Mouse (Mus musculus) lung, postnatal 10 days (tissue): ENCODE measurements around the gene Large2.

Experiments
- DNase-seq: peaks from one replicate; pipeline ENCODE4 v3.0.0; 2021

Gene Large2

DNA sequence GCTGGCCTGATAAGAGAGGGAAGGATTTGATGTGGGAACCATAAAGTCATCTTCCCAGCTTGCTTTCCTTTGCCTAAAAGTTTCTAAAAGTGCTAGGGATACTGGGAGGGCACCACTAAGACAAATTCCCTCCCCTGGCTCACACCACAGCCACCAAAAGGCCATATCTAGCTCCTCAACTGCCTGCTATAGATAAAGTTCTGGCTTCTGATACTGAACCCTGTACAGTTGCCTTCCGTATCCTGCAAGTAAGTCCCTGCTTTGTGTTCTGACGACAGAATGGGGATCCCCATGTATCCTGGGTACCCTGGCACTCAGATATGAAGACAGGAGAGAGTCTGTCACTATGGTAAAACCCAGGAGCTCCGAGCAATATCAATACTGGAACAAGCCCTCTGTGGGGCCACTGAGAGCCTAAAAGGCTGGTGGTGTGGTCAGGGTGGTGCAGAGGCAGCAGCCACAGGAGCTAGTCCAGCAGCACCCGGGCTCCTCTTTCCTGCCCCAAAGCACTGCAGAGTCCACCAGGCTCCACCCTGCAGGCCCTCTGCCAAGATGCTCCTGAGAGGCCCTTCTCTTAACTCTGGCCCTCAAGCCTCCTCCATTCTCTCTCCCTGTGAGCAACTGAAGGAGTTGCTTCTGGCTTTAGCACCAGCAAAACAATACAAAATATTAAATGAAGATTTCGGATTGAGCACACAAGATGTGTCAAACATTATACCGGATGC lies 15.7 kb upstream of the Large2 start:
- peak; percentile 58 for DNase-seq

DNA sequence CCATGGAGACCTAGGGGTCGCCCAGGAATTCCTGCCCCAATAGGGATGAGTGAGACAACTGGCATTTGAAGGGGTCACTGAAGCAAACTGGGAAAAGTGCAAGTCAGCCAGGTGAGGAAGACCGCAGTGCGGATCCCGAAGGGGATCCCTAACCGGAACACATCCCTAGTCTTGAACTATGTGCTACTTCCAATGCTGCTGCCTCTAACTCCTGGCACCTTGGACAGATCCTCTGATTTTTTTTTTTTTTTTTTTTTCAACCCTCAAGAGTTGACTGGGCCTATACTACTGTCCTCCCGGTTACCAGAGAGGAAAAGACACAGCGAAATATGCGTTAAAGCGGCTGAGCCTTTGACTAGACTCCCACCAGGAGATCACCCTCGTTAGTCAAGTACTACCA lies 15.0 kb upstream of the Large2 start:
- no peak for DNase-seq

DNA sequence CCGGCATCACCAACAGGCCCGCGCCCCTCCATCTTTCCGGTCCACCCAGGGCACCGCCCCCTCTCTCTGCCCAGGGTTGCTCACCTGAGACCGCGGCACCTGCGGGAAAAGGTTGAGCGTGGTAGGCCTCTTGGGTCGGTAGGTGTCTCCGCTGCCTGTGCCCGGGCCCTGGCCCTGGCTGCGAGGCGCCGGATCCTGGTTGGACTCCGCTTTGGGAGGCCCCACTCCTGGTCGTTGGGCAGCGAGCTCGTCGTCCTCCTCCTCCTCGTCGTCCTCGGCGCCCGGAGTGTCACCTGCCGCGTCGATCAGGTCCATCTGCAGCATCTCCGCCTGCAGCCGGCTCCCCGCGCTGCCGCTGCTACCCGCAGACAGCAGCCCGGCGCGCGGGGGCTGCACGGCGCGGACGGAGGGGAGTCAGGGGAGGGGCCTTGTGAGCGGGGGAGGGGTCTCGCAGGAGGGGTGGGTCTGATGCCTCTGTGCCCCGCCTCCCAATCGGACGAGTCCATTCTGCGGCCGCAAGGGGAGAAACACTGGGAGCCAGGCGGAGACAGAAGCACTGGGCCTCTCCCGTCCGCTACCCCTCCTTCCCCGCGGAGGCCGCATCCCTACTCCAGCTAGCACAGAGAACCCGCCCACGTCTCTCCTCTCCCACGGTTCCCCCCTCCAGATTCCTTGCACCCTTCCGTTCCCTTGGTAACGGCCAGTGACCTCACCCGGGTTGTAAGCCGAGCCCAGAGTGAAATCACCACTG lies 14.4 kb upstream of the Large2 start:
- DNase-seq, result peak; percentile 93

DNA sequence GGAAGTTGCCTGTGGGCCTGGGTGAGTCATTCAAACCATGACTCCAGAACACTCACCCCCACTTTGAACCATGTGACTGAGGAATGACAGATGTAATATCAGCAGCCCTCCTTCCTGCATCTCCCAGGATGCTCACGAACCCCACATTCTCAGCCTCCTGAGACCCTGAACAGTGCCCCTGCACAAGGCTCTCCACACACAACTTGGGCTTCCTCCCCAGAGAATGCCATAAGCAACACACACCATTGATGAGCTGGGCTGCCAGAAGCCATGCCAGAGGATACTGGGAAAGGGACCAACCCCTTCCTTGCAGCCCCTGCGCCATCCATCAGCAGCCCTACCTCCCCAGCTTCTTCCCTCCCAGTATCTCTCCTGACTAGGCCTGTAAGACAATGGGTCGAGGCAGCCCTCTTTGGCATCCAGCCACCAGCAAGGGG lies 13.4 kb upstream of the Large2 start:
- DNase-seq, result no peak

DNA sequence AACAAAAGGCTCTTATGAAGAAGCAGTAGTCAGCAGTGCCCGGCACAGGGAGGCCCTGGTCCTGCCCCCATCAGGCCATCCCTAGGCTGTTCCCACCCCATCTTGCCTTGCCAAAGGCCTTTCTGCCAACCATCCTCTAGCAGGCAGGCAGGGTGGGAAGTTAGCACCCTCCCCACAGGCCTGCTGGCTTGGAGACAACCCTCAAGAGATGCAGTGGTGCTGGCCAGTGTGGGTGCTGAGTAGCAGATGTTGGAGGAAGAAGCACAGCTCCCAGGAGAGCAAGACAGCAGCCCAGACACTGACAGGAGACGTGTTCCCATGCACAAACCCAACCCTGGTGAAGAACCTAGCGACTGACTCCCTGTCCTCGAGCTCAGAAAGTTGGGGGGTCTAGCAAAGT lies 13.0 kb upstream of the Large2 start:
- no peak for DNase-seq

DNA sequence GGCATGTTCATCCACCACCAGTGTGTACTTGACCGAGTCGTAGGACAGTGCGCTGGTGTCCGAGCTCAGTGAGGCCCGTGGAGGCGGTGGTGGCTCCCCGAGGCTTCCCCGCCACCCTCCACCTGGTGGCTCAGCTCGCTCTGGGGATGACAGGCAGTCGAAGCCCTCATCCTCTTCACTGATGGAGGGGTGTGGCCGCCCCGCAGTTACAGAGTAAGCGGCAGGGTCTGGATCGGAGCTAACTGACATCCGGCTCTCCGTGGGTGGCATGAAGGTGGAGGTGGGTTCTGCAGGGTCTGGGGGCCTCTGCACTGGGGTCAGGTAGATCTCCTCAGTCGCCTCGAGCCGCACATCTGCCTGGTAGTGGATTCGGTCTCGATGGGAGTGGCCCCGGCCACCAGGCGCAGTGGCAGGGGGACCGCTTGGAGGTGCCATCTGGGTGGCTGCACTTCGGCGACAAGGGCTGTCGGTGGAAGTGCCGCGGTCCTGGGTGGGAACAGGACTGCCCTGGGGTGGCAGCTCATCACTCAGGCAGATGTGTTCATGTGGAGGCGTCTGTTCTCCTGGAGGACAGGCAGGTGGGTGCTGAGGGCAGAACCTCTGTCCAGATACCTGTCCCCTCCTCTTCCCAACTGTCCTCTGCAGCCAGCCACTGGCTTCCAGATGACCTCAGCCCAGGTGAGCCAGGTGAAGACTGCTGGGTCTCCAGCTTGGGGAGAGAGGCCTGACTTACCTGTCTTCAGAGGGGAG lies 12.3 kb upstream of the Large2 start:
- no peak for DNase-seq

DNA sequence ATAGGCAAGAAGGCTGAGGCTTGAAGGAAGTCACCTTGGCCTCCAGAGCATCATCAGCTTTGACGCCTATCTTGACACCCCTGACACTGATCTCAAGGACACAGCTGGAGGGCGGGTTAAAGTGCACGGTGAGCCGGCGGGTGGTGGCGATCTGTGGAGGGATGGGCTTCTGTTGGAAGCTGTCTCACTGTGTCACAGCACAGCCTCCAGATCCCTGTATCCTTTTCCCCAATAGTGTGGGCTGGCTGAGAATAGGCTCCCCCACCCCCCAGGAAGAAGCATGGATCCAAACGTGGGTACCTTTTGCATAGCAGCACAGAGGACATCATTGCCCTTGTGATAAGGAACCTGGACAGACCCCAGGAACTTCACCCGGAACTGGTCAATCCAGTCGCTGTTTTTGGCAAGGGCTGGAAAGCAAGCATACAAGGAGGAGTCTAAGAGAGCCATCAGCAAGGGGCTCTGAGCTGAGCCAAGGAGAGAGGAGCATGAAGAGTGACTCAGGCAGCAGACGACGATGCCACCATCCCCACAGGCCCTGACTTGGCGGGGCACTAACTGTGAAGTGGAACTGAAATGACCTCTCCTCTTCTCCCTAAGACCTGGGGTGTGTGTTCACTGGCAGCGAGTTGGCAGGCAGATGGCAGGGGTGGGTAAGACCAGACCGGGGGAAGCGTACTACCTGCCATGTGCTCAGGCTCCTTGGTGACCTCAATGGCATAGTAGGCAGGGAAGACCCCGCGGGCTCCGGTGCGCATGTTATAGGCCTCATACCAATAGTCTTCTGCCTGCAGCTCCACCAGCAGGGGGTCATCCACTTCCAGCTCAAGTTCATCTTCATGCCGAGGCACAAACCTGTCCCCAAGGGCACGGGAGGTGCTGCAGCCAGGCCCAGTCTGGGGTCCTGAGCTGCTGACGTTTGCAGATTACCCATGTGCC lies 10.7 kb upstream of the Large2 start:
- no peak for DNase-seq

DNA sequence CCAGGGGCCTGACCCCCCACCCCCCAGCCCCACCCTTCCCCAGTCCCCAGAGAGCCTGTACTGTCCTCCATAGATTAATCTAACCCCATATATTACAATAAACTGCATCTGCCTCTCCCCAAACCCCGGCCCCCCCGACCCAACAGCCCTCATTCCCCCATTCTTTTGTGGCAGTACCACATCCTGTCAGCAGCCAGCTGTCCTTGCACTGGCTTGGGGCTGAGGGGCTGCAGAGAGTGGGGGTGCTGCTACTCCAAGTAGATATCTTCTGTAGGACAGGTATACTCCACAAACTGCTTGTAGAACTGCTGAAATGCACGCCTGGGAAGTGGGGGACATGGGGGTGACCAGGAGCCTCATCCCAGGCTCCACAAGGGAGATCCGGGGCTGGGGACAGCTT lies 9.4 kb upstream of the Large2 start:
- no peak for DNase-seq

DNA sequence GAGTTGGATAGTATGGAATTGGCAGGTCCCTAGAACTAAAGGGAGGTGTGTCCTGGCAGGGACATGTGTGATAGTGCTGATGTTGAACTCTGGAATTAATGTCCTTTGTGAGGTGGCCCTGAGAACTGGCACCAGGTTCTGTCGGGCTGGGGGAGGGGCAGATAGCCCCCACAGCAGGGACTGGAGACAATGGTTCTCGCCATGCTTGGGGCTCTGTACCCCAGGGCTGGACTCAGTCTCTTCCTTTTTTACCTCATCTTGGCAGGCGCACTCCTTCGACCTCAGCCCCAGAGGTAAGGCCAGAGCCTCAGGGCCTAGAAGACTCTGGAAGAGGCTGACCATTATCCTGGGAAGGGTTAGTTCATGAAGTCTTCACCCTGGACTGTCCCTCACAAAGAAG lies 8.1 kb upstream of the Large2 start:
- no peak for DNase-seq

DNA sequence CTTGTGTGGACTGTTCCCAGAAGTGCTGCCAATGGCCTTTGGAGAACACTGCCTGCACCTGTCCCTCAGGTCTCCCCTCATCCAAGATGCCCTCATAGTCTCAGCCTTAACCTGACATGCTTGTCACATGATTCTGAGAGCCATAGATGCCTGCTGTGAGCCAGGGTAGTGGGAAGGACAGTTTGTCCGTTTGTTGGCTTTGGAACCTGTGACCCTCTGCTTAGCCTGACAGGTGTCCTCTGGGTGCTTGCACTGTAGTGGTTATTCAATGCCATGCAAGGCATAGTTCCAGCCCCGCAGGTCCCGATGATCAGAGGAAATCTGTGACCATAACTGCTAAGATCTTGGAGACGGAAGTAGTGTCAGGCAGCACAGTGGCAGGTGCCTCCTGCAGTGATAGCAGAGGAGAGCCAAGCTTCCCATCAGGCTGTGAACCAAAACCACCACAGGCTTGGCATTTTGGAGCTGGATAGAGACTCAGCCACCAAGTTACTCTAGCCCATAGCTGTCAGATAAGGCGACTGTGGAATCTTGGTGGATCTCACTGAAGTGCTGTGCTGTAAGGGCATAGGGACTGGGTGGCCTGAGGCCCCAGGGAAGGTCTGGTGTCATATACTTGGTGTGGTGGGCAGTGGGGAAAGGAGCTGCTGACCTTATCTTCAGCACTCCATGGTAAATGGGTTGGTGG lies 7.4 kb upstream of the Large2 start, which contains the start of gene 1700029I15Rik:
Gene 1700029I15Rik (plus strand): TSS at position 638 of the 688 bp plus-strand sequence.
- DNase-seq, result no peak

DNA sequence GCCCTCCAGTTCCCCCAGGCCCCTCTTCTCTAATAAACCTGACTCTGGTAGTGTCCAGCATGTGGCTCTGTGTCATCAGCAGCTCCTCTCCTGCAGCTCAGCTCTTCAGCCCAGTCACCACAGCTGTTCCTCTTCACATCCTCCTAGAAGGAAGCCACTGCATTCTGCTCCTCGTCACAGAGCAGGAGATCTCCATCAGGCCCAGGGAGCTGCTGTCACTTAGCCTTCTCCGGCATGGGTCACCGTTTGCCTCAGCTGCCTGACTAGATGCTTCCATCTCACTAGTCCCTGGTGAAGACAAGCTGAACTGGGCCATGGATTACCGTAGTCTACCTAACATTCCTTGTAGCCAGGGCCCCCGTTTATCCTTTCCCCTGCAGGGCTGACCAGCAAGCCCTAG lies 6.5 kb upstream of the Large2 start:
- DNase-seq, result no peak

DNA sequence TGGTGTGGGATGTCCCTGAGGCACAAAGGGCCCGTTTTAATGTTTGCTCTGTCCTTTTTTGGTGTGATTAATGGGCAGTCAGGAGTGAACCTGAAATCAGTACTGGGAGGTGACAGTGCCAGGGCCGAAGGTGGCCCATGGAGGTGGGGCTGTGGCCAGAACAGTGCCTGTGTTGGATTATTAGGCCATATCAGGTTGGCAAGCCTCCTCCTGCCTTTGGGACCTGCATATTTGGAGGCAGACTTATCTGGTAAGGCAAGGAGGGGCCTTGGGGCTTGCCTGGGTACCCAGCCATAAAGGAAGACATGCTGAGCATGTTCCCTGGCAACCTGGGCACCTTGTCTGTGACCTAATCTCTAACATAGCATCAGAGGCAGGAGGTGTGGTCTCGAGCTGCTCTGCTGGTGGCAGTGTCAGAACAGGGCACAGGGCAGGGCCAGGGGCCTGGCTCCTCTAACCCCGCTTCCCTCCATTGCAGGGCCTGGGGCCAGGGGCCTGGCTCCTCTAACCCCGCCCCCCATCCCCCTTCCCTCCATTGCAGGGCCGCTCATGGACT lies 5.9 kb upstream of the Large2 start:
- DNase-seq, result no peak

DNA sequence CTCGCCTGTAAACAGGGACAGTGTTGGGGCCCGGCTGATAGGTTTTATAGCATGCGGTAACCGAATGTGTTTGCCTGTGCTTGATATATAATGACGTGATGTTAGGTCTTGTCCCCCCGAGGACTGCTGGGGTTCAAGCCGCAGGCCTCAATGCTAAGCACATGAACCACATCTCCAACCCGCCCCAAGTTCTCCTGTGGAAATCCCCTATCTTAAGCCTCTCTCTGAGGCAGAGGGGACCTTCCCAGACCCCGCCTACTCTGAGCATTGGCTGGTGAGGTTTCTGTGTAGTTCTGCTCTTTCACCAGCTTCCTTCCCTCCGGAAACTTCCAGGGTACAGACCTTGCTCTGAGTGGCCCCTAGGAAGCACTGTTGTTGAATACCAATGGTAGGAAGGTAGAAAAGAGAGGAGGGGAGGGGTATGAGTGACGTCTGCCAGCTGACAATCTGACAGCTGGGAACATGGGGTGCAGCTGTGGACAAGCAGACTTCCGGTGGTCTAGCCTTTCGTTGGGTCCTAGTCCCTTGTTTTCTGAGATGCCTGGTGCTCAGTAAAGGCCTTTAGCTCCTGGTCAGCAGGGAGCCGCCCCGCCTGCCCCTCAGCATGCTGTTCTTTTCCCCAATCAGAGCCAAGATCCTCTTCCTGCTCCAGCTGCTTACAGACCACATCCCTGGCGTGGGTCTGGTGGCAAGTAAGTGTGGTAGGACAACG lies 5.3 kb upstream of the Large2 start:
- DNase-seq, result peak; percentile 32

DNA sequence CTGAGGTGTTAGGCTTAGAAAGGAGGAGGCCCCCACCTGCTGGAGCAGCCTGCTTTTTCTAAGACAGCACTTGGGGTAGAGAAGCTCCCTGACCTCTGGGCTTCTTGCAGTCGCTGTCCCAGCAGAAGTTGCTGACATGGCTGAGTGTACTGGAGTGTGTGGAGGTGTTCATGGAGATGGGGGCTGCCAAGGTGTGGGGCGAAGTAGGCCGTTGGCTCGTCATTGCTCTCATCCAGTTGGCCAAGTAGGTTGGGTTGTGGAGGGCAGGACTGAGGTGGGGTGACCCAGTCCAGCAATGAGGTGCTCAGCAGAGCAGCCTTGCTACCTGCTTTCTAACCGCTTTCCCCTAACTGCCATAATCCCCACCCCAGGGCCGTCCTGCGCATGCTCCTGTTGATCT lies 2.7 kb upstream of the Large2 start:
- no peak for DNase-seq

DNA sequence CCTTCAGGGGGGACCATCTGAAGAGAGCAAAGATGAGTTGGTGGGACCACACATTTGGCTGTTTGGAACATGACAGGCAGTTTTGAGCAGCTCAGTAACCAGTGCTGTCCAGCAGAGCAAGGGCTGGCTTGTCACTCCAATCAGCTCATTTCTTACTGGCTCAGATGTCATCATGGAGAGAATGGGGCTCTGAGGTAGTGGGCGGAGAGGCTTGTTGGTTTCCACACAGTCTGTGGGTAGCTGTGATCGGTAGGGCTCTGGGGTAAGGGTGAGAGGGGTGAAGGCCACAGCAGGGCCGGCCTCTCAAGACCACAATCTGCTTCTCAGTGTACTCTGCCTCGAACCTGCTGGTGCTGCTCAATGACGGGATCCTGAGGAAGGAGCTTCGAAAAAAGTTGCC lies 1.6 kb upstream of the Large2 start:
- no peak for DNase-seq

DNA sequence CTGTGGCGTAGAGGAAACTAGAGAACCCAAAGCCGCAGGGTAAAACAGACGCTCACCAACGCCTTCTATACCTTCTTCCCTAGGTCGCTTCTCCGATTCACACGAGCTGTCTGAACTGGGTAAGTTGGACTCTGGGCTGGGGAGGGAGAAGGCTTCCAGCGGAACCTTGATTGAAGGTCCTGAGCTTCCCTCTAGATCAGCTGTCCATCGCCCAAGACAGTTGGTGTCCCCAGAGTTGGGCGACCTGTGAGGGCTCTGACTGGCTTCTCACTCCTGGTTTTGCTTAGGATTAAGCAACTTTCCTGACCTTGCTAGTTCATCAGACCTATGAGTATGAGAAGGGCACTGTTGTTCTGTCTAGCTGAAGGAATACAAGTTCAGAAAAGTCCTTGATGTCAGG lies 1.1 kb upstream of the Large2 start:
- DNase-seq, result no peak

DNA sequence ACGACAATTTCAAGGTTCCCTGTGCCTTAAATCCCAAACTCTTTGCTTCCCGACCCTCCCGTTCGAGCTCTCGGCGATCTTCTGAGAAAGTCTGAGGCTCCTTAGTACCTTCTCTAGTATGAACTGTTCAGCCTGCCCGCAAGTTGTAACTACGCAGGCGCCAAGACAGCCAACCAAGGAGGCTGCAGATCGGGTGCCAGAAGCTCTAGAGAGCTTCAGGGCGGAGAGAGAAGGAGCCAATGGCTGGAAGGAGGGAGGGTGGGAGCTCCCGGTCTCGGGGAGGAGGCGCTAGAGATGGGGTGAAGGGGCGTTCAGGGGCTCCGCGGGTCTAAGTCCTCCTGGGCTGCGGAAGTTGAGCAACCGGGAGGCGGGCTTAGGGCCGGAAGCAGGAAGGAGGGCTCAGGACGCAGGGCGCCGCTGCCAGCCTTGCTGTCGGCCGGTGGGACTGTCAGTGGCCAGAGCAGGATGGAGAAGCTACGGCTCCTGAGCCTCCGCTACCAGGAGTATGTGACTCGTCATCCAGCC lies 492 bp upstream of the Large2 start:
- peak; percentile 99 for DNase-seq

DNA sequence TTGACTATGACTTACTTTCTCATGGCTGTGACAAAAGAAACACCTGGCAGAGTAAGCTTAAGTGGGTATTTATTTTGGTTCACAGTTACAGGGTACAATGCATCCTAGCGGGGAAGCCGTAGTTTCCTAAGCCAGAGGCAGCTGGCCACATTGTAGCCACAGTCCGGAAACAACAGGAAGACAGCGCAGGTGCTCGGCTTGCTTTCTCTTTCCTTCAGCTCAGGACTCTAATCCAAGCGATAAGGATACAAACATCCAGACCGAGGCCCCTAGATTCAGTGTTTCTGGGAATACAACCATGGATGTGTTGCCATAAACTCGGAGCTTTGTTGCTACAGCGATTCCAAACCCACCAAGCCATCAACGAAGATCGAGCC lies 1.2 kb downstream of the Large2 start:
- DNase-seq, result no peak

DNA sequence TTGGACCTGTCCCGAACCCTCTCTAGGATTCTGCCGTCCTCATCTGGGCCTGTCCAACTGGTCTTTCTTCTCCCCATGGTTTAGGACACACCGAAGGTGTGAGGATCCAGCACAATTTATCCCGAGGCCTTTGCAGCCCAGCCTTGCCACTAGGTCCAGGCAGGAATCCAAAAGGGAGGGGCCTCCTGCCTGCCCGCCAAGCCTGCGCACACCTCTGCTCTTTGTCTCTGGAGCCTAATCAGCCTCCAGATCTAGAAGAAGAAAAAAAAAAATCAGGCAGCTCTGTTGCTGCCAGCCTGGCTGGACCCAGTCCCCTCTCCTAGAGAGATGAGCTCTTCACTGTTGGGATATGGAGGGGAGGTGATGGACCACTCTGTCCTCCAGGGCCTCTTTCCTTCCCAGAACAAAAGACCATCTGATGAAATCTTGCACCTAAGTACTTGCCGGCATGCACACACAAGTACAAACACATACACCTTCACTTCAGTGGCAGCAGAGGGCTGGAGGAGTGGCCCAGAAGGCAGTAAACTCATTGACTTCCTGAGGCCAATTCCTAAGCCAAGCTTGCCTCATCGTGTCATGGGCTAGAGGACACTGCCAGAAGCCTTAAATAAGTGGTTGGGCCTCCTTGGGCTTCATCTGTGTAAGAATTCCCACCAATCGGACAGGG lies 1.8 kb downstream of the Large2 start:
- peak; percentile 80 for DNase-seq
